Mouse (Mus musculus): ENCODE data around the gene Sv2b.
A peak's percentile ranks its signal among the peaks of the same experiment; 100 is the strongest.
"Not testable (repeated sequence)": the region's sequence is repeated elsewhere in the genome, so short reads cannot be mapped to it uniquely, and the experiment has no call there.

Sv2b gene

DNA sequence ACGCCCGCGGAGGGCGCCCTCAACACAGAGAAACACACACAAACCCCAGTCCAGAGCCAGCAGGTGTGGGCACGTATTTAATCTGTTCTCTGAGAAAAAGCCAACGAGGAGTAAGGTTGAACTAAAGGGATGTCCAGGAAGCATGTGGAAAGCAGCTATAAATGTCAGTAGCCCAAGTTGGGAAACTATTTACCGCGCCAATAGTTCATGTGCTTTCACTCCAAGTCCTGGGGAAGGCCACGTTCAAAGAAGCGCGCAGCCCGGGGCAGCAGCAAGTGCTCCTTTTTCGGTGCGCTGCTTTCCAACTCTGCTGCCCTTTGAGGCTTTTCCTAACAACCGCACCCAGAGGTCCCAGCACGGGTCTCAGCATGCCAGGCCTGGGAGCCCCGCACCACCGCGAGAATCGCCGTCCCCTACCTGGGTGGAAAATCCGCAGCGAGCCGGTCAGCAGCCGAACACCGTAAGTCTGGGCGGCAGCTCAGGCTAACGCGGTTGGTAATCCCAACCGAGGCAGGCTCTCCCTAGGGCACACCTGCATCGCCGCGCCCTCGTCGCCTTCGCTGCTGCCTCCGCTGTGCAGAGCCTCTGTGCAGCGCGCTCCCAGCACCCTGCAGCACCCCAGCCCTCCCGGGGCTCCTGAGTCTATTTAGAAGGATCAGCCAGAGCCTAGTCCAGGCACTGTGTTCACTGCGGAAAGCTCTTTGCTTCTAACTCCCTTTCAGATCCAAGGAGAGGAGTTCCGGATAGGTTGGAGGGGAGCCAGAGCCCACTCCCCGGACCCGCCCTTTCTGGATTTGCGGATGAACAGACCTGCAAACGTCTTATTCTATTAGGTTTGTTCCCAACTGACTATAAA lies at the start of gene Sv2b:
Gene Sv2b, minus strand, starts transcription at position 806 of the 856 bp plus-strand sequence.
- DNase-seq (ENCODE audit: low spot score in 2 of 2), result no peak

DNA sequence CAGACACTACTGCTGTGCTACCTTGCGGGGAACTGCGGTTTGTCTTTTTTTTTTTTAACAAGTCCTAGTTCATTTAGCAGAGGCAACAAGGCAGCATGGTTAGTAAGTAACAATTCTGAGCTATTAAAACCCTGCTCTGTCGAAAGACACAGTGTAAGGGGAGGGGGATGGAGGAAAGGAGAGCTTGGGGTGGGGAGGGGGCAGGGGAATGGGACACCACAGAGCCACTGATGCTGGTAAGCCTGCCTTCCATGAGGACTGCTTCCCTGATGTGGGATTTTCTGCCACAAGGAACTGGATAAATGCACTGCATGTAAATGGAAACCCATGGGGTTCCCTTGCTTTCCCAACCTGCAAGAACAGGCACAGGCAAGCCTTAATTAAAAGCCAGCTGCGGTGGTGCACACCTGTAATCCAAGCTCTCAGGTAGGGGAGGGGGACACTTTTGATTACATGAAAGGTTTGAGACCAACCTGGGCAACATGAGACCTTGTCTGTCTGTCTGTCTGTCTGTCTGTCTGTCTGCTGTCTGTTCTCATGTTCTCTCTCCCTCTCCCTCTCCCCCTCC lies 49.3 kb upstream of the Sv2b start:
- no peak for DNase-seq (ENCODE audit: low spot score in 2 of 2)

DNA sequence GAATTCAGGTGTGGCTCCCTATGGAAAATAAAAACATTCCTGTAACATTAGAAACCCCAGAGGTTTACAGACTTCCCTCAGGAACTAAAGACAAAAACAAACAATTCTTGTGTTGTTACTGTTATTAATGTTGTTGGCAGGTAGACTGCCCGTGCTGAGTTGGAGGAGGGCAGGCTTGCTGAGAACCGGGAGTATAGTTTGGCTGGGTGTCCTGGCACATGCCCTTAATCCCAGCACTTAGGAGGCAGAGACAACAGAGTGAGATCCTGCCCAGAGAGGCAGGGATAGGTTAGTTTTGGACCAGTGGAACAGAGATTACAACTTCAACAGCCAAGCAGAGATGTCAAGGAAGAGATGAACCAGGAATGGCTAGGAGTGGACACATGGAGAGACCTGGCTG lies 46.5 kb upstream of the Sv2b start:
- DNase-seq (ENCODE audit: low spot score in 2 of 2), result no peak

DNA sequence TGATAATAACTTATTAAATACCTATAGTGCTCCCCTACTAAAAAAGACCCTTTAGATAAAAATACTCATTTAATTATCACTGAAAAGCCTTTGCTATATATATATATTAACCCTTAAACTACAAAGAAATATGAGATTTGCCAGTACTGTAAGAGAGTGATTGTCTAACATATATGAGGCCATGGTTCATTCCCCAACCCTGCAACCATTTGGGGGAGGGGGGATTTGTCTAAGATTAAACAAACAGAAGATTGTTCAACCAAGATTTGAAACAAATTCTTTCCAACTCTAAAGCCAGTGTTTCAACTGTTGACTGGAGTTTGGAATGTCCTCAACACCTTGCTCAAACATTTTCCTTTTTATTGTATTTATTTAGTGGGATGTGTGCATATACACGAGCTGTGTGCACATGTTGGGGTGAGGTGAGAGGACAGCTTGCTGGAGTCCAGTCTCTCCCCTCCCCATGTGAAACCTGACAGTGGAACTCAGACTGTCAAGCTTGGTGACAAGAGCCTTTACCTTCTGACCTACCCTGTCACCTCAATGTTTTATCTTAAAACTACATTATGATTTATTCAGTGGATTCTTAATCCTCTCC lies 43.8 kb upstream of the Sv2b start:
- DNase-seq (ENCODE audit: low spot score in 2 of 2), result no peak

DNA sequence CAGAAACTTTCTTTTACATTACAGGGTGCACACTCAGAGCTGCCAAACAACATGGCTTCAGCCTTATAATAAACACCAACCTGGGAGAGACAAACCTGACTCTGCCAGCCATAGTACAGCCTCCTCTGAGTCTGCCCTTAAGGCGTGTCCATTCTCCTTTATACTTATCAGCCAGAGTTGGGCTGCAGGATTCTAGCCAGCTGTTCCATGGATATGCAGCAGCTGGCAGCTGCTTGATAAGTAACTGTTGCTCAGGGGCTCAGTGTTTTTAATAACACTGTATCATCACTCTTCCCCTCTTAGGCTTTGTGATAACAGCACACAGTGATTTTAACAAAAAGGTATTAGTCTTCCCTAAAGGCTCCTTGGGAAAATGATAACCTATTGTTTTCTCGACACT lies 41.1 kb upstream of the Sv2b start:
- DNase-seq (ENCODE audit: low spot score in 2 of 2), result no peak

DNA sequence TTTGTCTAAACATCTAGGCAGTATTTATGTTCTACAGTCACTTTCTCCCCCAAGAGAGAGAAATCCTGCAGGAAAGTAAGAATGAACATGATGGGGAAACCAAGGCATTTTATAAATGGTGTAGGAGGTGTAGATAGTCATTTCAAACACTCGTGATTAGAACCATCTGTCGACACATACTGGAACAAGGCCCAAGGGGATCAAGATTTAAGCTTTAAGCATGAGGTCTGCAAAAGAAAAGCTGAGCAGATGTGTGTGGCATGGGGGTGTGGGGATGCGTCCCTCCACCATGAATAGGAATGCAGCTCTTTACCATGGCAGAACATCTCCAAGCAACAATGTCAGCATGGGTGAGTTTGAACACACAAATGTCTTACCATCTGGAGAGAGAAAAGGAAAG lies 23.2 kb upstream of the Sv2b start:
- no peak for DNase-seq (ENCODE audit: low spot score in 2 of 2)

DNA sequence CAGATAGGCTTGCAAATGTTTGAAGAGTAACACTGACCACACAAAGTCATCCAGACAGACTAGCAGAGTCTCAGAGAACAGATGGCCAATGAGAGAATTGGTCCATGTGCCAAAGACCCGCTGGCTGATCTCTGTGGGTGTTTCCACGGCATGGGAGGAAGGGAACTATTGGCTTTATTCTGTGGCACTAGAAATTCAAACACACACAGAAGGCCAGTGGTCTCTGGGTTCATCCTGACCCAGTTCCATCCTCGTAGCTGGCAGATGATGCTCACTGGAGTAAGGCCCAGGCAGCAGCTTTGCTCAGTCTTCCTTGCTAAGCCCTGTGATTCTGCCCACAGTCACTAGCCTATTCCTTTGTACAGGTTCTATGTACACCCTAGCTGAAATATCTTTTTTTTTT lies 20.7 kb upstream of the Sv2b start:
- DNase-seq (ENCODE audit: low spot score in 2 of 2), result no peak

DNA sequence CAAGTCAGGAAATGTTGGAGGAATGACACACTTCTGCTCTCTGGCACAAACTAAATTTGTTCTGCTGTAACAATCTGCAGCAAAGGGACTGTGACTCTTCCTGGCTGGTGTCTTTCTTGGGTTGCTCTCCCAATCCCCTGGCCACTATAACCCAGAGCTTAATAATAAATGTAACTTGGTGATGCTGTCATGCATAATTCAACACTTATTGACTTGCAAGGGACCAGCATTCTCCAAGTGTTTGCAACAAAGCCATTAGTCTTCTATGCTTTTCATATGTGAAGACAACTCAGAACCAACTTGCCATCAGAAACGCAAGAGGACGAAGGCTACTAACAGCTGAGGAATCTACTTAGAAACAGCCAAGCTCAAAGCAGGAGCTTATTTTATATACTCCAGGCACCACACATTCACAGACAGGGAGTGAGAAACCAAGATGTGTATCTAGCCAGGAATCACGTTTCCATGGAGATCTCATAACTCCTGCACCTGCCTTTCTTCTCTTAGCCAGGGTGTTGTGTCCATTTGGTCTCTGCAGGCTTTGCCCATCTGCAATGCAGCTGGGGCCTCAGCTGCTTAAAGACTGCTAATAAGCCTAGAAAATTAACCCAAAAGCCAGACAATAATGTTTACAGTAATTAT lies 19.8 kb upstream of the Sv2b start:
- no peak for DNase-seq (ENCODE audit: low spot score in 2 of 2)

DNA sequence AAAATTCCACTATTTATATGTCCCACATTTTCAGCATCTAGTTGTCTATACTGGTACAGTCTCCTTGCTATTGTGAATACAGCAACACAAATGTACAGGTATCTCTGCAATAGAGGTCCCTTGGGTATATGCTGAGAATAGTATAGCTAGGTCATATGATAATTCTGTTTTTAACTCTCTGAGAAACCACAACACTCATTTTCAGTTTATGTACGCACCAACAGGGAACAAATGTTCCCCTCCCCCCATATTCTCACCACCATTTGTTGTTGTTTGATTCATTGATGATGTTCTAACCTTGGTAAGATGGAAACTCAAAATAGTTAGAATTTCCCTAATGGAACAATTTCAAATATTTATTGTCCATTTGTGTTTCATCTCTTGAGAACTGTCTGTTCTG lies 16.2 kb upstream of the Sv2b start:
- no peak for DNase-seq (ENCODE audit: low spot score in 2 of 2)

DNA sequence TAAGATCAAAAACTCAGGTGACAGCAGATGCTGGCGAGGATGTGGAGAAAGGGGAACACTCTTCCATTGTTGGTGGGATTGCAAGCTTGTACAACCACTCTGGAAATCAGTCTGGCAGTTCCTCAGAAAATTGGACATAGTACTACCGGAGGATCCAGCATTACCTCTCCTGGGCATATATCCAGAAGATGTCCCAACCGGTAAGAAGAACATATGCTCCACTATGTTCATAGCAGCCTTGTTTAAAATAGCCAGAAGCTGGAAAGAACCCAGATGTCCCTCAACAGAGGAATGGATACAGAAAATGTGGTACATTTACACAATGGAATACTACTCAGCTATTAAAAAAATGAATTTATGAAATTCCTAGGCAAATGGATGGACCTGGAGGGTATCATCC lies 13.7 kb upstream of the Sv2b start:
- not testable (repeated sequence) for DNase-seq (ENCODE audit: low spot score in 2 of 2)

DNA sequence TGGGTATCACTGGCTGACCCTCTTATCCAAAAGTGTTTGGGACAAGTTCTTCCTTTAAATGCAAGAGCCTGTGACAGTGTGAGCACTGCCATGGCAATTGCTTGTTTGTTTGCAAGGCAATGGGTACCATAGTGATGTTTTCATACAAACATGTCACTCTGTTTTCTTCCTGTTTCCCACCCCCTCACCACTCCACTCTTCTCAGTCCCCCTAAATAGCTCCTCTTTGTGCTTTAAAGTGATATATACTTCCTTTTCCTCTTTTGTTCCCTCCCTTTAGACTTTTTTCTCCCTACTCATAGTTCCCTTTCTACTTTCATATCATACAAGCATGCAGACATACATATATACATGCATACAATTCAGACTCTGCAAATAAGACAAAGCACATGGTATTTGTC lies 10.9 kb upstream of the Sv2b start:
- no peak for DNase-seq (ENCODE audit: low spot score in 2 of 2)

DNA sequence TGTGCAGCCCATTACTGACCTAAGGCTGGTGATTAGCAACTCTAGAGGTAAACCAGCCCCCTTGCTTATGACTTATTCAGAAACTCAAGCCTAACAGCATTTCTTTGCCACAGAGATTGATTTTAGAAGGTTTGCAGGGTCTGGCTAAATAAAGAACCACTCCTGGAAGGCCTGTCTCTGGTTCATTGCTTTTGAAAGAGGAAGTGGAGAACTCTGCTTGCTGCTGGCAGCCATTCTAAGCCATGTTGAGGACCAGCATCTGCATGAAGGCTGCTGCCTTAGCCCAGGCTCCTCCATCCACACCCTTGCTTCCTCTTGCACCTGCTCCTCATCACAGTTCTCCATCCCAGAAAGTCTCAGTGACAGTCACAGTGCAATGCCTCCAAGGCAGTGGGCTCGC lies 9.3 kb upstream of the Sv2b start:
- DNase-seq (ENCODE audit: low spot score in 2 of 2), result peak in 1 of 2 experiments; percentile 21

DNA sequence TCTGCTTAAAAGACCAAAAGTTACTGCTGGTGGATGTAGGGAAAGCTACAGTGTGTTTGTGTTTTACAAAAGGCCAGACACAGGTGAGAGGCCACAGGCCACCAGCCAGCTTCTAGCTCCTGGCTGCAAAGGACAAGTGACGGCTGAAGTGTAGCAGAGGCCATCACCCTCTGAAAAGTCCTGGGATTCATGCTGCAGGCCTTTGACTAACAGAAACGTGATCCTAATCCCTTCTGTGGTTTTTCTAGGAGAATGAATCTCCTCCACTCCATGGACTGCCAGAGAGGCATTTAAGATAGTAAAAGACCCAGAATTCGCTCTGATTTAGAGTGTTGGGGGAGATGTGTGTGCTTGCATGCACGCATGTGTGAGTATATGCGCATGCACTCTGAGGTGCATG lies 5.8 kb upstream of the Sv2b start:
- no peak for DNase-seq (ENCODE audit: low spot score in 2 of 2)

DNA sequence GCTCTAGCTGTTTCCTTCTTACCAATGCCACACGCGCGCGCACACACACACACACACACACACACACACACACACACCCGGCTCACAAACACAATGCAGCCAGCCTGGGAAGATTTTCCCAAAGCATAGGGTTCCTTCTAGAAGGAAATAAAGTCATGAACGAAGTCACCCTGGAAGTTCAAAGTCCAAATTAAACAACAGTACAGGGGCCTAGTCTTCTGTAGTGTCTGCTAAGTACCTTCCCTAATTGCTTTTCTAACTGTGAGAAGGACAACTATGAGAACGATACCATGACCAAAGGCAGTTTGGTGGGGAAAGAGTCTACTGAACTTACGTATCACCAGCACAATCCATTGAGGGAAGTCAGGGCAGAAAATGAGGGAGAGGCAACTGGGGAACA lies 508 bp upstream of the Sv2b start:
- no peak for DNase-seq (ENCODE audit: low spot score in 2 of 2)

DNA sequence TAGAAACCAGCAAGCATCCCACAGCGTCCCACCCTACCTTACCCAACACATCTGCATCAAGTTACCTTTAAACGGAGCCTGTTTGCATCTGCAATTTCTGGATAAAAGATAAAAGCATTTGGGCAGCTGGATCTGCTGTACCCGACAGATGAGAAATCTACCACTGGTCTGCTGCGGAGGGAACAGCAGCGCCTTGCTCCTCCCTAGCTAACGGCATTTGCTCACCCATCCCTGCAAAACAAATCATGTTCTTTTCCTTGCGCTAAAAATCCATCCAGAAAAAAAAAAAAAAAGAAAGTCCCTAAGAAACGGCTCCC lies 964 bp downstream of the Sv2b start:
- DNase-seq (ENCODE audit: low spot score in 2 of 2), result no peak

DNA sequence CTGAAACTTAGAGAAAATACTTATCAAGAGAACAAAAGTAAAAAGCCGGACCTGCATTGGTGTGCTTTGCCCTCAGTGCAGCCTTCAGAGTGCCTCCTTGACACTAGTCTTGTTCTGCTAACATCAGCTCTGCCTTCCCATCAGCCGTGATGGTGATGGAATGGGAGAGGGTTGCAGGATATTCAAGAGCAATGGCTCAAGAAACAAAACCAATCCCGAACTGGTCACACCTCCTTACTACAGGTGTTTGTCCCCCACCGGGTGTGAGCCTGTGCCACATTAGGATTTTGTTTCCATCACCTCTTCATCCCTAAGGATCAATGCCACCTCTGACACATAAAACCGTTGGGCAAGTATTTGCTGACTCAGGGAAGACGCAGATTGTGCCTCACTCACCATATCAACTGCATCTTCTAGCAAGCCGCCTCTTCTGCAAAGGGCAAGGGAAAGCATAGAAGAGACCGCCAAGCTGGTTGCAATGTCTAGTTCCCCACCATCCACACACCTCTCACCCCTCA lies 1.4 kb downstream of the Sv2b start:
- no peak for DNase-seq (ENCODE audit: low spot score in 2 of 2)

DNA sequence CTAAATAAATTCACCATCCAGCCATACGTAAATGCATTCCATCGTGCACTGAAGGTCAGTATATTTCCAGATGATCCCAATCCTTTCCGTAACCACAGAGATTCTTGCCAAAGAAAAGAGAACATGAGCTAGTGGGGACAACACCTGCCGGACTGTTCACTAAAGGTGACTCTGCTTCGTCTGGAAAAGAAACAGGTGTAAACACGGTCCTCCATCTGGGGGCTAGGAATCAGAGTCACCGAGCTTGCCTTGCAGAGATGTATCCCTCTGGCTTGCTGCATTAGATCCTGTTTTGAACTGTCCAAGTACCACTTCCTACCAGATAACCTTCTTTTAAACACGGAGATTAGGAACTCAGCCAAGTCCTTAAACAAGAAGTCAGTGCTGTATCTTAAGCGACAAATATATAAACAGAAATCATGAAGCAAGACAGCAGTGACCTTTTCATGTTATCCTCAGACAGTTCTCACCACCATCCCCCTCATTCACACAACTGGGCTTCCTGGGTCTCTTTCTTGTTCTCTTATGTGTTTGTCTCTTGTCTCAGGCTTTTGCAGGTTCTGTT lies 3.1 kb downstream of the Sv2b start:
- DNase-seq (ENCODE audit: low spot score in 2 of 2), result no peak

DNA sequence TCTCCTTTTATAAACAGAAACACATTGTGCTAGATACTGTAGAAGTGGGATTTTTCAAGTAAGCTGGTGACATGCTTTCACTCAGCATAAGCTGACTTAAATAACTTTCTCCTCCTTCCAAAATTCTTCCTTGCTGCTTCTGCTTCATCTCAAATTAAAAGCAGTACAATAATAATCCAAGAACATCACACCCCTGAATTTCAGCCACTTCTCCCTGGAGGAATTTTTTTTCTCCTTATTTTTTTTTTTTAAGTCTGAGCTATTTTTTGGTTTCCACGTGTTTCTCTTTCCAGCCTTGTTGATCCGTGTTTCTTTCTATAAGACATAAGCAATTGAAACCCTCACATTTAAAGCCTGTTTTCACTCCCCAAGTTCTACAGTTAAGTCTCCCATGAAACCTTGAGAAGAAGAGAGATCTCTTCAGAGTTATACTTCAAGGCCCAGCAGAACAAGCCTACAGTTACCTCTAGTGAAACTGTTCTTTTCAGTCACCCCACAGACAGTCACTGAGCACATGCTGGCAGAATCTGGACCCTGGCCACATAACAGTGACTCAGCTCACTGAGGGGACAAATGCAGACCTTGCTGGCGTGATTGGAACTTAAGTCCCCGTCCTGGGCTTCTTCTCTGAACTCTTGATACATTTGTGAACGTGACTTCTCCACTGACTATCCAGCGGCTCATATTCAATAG lies 6.4 kb downstream of the Sv2b start:
- DNase-seq (ENCODE audit: low spot score in 2 of 2), result no peak

DNA sequence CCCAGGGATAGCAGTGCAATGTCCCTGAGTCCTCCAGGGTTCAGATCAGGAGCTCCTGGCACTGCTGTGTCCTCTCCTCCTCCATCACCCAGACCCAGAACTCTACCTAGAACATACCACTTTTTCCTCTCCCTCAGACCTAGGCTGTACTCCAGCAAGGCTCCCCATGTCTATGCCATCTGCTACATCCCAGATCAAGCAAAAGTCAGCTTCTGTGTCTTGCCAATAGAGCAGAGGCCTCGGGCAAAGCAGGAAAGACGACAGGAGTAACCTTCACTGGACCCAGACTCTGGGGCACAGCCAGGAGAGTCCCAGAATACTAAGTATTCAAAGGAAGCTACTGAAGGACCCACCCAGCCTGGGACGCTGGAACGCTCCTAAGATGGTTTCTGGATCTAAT lies 9.8 kb downstream of the Sv2b start:
- no peak for DNase-seq (ENCODE audit: low spot score in 2 of 2)

DNA sequence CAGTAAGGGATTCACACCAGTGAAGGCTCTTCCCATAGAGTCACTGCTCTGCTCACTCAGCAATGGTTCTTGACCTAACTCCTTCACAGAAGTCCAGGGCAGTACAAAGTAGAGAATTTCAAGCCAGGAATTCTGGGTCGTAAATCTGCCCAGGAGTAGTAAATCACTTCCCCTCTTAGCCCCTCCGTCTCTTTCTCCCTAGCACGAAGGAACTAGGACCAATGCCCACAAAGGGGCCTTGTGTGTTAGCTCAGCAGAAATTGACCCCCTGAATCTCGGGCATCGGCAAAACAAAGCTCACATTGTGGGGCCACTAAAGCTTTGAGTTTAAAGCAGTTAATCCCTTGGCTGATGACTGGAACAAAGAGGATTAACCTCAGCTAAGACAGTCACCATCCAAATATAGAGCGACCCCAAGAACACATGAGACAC lies 12.4 kb downstream of the Sv2b start:
- no peak for DNase-seq (ENCODE audit: low spot score in 2 of 2)

DNA sequence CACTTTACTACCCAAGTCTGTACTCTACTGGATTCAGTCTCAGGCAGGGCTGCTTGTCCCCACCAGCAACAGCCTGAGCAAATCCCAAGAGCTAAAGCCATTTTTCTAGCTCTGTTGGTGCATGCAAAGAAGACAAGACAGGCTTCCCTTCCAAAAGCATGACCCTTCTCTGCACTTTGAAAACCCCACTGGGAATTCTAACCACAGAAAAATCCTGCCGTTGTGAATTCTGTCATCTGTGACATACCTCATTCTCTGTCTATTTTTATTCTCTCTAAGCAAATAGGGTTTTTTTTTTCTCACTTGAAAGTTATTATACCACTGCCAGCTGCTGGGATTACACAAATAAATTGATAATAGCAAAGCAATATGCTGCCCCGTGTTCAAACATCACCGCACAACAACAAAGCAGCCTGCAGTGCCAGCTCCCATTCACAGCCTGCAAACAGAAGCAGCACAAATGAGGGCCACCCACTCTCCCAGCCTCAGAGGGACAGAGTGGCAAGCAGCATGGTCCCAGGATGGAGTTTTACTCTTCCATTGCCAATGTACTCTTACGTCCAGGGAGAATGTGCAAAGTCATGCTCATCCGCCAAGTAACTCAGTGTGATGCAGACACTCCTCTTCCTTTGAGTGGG lies 13.7 kb downstream of the Sv2b start:
- no peak for DNase-seq (ENCODE audit: low spot score in 2 of 2)

All from natural killer cell, adult 2 months (primary cell).